Comparison of ENCODE assay signal across 14 mouse cellular contexts in the genomic region with DNA sequence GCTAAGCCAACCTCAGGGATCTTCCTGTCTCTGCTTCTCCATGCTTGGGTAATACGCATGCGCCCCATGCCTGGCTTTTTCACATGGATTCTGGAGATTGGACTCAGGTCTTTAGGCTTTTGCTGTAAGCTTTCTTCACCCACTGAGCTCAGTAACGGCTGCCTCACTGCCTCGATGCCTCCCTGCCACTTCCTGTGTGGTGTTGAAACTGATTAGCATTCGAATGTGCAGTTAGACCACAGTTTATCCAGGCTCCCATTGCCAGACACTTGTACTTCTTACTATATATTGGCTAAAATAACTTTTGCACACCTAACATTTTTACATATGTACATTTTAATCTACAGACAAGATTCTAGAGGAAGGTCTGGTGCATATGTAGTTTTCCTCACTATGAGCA.
A peak's percentile ranks its signal among the peaks of the same experiment; 100 is the strongest.
DNase-seq lines count a peak whose midpoint lies in the region; ATAC-seq and TF ChIP-seq lines count a peak whose summit lies in the region.
"Had no signal": no experiment of that assay in that cellular context is flagged by ENCODE, and none has a peak within 500 bp of the region (broad histone marks: within the 10 kb centered on the region; RNA-seq: fewer than 3 reads in every experiment).

No protein-coding gene starts in this region.

- no peak for TF ChIP-seq CTCF in gastrocnemius, adult 2 months (IDR thresholded peaks at IDR 0.05)

- peak overlapping the region; percentile 49; the same call in 1 of the 2 replicates for H3K27ac ChIP-seq in gastrocnemius, adult 2 months
- no peak overlapping the region for H3K27ac ChIP-seq in kidney, embryonic 14.5 days (ENCODE audit: low read depth, low read length)
- H3K27ac ChIP-seq: embryonic facial prominence, embryonic 10.5 days; hindbrain, postnatal 0 days; liver, embryonic 15.5 days had no signal

- H3K4me3 ChIP-seq in gastrocnemius, adult 2 months = no peak overlapping the region
- H3K4me3 ChIP-seq in kidney, embryonic 14.5 days (ENCODE audit: low read length) = no peak overlapping the region
- H3K4me3 ChIP-seq: embryonic facial prominence, embryonic 10.5 days; liver, embryonic 15.5 days had no signal

- no peaks in the 10 kb centered on the region for H3K36me3 ChIP-seq in kidney, embryonic 14.5 days (ENCODE audit: control insufficient read depth, insufficient read depth, low read length)
- H3K36me3 ChIP-seq: embryonic facial prominence, embryonic 10.5 days; liver, embryonic 15.5 days had no signal

- peaks cover 5% of the 10 kb centered on the region; the same call in 1 of the 2 replicates for H3K9me3 ChIP-seq in kidney, embryonic 14.5 days (ENCODE audit: control insufficient read depth, low read length)
- H3K9me3 ChIP-seq: liver, embryonic 15.5 days had no signal

- H3K9ac ChIP-seq in kidney, embryonic 14.5 days (ENCODE audit: low read depth, low read length) = no peak overlapping the region
- H3K9ac ChIP-seq: liver, embryonic 15.5 days had no signal

- WGBS in kidney, embryonic 14.5 days = 80% methylated on average over 5 of the region's 5 CpGs

- no peaks in the 10 kb centered on the region for H3K27me3 ChIP-seq in kidney, embryonic 14.5 days (ENCODE audit: control insufficient read depth, insufficient read depth, low read length)
- H3K27me3 ChIP-seq: liver, embryonic 15.5 days had no signal

- intact Hi-C loops in gastrocnemius, adult 2 months (cut with DNase I) = no loop called here

- no peak overlapping the region for H3K4me2 ChIP-seq in kidney, embryonic 14.5 days (replicated peaks; ENCODE audit: low read depth, low read length)
- H3K4me2 ChIP-seq: liver, embryonic 15.5 days had no signal

- no peaks in the 10 kb centered on the region for H3K4me1 ChIP-seq in kidney, embryonic 14.5 days (ENCODE audit: control insufficient read depth, insufficient read depth, low read length)
- H3K4me1 ChIP-seq: embryonic facial prominence, embryonic 10.5 days had no signal

- peak; percentile 79 for ATAC-seq in megakaryocyte, adult 5-6 weeks (ENCODE audit: poor library complexity, severe bottlenecking)
- ATAC-seq in kidney, embryonic 14.5 days (ENCODE audit: low FRiP score, low TSS enrichment) = no peak
- ATAC-seq: hindbrain, postnatal 0 days had no signal

- DNase-seq in gastrocnemius, adult 2 months = no peak
- DNase-seq in gastrocnemius, adult 18-20 months (ENCODE audit: low spot score) = no peak
- DNase-seq in spleen, postnatal 36 days (ENCODE audit: low spot score in 2 of 2) = peak; percentile 11 to 35
- no peak for DNase-seq in spleen, adult 12 weeks (ENCODE audit: low spot score)
- DNase-seq in kidney, adult 18-20 months = no peak
- DNase-seq in cerebellum, adult 9-11 months = no peak
- DNase-seq: adrenal gland, postnatal 36 days; cerebellum, adult 2 months; layer of hippocampus, adult 9-11 months had no signal

Comparison
In these comparisons a context has a peak if more than half of its experiments do, and no peak if none do; other contexts are left out.
1. DNase-seq: peak in spleen, postnatal 36 days (2 of 2); none in gastrocnemius, adult 2 months (single experiment), gastrocnemius, adult 18-20 months (single experiment), spleen, adult 12 weeks (single experiment), kidney, adult 18-20 months (single experiment) and cerebellum, adult 9-11 months (single experiment).